Mouse (Mus musculus) heart, embryonic 15.5 days (tissue): ENCODE results near the gene Arhgef2. TPM values are rescaled to one million over a fixed set of nuclear protein-coding genes. Genes with fewer than 3 reads are reported as not detected.
A peak's percentile ranks its signal among the peaks of the same experiment; 100 is the strongest.

ENCODE experiments used
- ATAC-seq: fragments of 200-750 bp; cut with Nextera tagmentation; replicated peaks from 2 replicates; pipeline ENCODE4 v1.8.0; 2017; ENCODE audit warnings: low read depth, moderate TSS enrichment; ENCODE audit not compliant: insufficient number of reproducible peaks, insufficient read depth, low FRiP score
- H3K27ac ChIP-seq: fragments of 300-500 bp; sonication (generic); 2 replicates; pipeline ENCODE4 v1.5.1; 2015; ENCODE audit warnings: mild to moderate bottlenecking, inconsistent platforms
- H3K27me3 ChIP-seq: fragments of 300-500 bp; sonication (generic); 2 replicates; pipeline ENCODE4 v1.6.1; 2015; ENCODE audit warnings: inconsistent platforms
- H3K36me3 ChIP-seq: fragments of 300-500 bp; sonication (generic); 2 replicates; pipeline ENCODE4 v1.6.1; 2015; ENCODE audit warnings: mild to moderate bottlenecking, inconsistent platforms
- H3K4me1 ChIP-seq: fragments of 300-500 bp; sonication (generic); replicated peaks from 2 replicates; pipeline ENCODE4 v1.6.1; 2015; ENCODE audit warnings: inconsistent platforms
- H3K4me2 ChIP-seq: fragments of 300-500 bp; sonication (generic); 2 replicates; pipeline ENCODE4 v1.6.1; 2015; ENCODE audit warnings: inconsistent platforms, mild to moderate bottlenecking, moderate library complexity
- H3K4me3 ChIP-seq: fragments of 300-500 bp; sonication (generic); 2 replicates; pipeline ENCODE4 v1.5.1; 2015; ENCODE audit warnings: mild to moderate bottlenecking, inconsistent platforms
- H3K9ac ChIP-seq: fragments of 300-500 bp; sonication (generic); 2 replicates; pipeline ENCODE4 v1.6.1; 2015; ENCODE audit warnings: mild to moderate bottlenecking, inconsistent platforms
- H3K9me3 ChIP-seq: fragments of 300-500 bp; sonication (generic); replicated peaks from 2 replicates; pipeline ENCODE4 v1.6.1; 2016; ENCODE audit warnings: inconsistent platforms
- WGBS: fragments of 180-500 bp; shearing (Covaris S2); methylation state at CpG from one replicate; pipeline ENCODE4 v1.1.7; 2015; ENCODE audit warnings: mixed read lengths; 5-methylcytosine and 5-hydroxymethylcytosine counted together
- polyA plus RNA-seq: library from polyadenylated mRNA; unstranded; fragments of >200 nt; fragmentation: Nextera tagmentation; extraction: Ambion mirVana; gene quantifications from 2 replicates; pipeline ENCODE4 v1.2.1, GENCODE M21; 2015

Gene Arhgef2
- polyA plus RNA-seq, 1 experiment from 2014 or later = 72.8 TPM

DNA sequence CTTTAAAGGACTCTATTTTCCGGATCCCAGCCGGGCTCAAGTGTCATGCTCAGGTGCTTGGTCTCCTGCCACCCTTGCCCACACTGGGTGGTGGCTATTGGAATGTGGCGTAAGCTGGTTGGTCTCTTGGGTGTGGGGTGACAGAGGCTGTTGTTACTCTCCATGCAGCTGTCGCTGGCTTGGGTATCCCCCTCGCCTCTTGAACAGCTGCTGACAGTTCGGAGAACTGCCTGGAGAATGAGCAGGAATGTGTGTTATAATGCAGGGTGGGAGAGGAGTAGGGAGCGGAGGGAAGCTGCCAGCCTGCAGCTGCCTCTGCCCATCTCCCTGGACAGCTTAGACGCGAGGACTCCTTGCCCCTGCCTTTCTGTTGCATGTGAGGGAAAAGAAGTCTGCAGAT, 24.3 kb downstream of the Arhgef2 start:
- no peaks in the 10 kb centered on the region for H3K27me3 ChIP-seq
- peak; percentile 54 for ATAC-seq
- no peak overlapping the region for H3K4me2 ChIP-seq
- H3K9ac ChIP-seq = no peak overlapping the region
- no peaks in the 10 kb centered on the region for H3K9me3 ChIP-seq
- H3K4me1 ChIP-seq = peaks cover 83% of the 10 kb centered on the region
- peaks cover 40% of the 10 kb centered on the region for H3K36me3 ChIP-seq
- H3K27ac ChIP-seq = peak overlapping the region; percentile 68
- 31% methylated on average over 9 of the region's 9 CpGs for WGBS
- H3K4me3 ChIP-seq = no peak overlapping the region

DNA sequence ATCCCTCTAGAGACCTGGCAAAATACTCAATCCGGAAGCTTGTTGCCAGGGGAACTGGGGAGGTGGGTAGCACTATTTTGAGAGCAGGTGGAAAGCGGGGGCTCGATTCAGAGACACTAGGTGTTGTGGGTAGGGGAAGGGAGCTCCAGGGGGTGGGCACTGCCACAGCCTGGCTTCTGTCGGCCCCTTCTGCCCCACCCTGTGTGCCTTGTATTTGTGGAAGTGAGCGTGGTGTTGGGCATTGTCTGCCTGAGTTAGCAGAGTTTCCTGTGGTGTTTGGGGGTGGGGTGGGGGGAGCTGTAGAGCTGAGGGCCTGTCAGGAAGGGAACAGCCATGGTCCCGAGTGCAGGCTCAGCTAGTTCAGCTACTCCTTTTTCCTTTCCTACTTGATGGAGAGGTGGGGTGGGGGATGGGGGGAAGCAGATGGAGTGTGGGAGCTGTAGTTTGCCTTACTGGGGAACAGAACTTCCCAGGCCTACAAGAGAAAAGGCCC, 25.1 kb downstream of the Arhgef2 start:
- peak overlapping the region; percentile 68 for H3K27ac ChIP-seq
- no peaks in the 10 kb centered on the region for H3K27me3 ChIP-seq
- no peak overlapping the region for H3K4me3 ChIP-seq
- WGBS = 38% methylated on average over 6 of the region's 6 CpGs
- H3K4me1 ChIP-seq = peaks cover 82% of the 10 kb centered on the region
- H3K9ac ChIP-seq = no peak overlapping the region
- peak; percentile 29; the same call in 1 of the 2 replicates for ATAC-seq
- peaks cover 48% of the 10 kb centered on the region for H3K36me3 ChIP-seq
- no peaks in the 10 kb centered on the region for H3K9me3 ChIP-seq
- peak overlapping the region; percentile 21 for H3K4me2 ChIP-seq

DNA sequence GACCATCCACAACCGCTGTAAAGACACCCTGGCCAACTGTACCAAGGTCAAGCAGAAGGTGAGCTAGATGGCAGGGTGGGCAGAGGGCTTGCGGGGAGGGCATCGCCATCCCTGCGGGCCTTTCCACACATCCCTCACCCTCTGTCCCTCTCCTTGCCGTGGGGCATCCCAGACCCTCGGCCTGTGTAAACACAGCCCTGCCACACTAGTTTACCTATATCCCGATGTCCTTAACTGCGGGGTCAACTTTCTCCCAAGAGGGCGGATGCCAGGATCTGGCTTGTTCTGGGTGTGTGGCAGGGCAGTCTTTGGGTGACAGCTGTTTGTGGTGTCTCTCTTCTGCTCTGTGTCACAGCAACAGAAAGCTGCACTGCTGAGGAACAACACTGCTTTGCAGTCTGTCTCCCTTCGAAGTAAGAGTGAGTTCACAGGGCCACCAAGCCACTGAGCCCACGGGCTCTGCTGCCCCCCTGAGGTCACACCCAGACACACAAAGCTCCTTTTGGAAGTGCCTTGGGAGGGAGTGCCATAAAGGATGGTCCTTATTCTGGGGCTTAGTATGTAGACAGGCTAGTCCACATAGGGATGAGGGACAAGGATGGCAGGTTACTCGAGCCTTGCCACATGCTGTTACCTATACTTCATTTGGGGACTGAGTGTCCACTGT, 26.3 kb downstream of the Arhgef2 start:
- no peaks in the 10 kb centered on the region for H3K9me3 ChIP-seq
- no peak overlapping the region for H3K9ac ChIP-seq
- 68% methylated on average over 12 of the region's 12 CpGs for WGBS
- no peak overlapping the region for H3K4me3 ChIP-seq
- no peak overlapping the region for H3K4me2 ChIP-seq
- ATAC-seq = no peak
- peaks cover 60% of the 10 kb centered on the region for H3K36me3 ChIP-seq
- H3K27me3 ChIP-seq = no peaks in the 10 kb centered on the region
- H3K27ac ChIP-seq = 0 out of 2 replicates have a peak overlapping the region, but pooled peaks have one; percentile 1
- H3K4me1 ChIP-seq = peaks cover 82% of the 10 kb centered on the region

DNA sequence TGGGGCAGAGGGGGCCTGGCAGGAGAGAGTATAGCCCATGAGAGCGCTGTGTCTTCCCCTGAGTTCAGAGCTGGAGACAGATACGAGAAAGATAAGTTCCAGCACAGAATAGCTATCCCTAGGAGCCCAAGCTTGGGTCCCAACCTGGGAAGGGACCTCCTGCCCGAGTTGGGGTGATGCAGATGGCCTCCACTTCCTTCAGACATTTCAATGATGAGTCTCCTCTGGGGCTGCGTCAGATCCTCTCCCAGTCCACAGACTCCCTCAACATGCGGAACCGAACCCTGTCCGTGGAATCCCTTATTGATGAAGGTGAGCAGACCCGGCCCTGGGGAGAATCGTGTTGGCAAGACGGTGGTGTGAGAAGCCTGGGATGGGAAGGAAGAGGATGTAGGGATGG, 27.3 kb downstream of the Arhgef2 start:
- Histone ChIP-seq H3K4me1 (peaks cover 74% of the 10 kb centered on the region), H3K27ac (no peak overlapping the region), H3K9me3 (no peaks in the 10 kb centered on the region), H3K27me3 (no peaks in the 10 kb centered on the region), H3K4me2 (no peak overlapping the region), H3K4me3 (no peak overlapping the region), H3K9ac (no peak overlapping the region), H3K36me3 (peaks cover 67% of the 10 kb centered on the region)
- WGBS = 88% methylated on average over 10 of the region's 10 CpGs
- ATAC-seq = no peak

DNA sequence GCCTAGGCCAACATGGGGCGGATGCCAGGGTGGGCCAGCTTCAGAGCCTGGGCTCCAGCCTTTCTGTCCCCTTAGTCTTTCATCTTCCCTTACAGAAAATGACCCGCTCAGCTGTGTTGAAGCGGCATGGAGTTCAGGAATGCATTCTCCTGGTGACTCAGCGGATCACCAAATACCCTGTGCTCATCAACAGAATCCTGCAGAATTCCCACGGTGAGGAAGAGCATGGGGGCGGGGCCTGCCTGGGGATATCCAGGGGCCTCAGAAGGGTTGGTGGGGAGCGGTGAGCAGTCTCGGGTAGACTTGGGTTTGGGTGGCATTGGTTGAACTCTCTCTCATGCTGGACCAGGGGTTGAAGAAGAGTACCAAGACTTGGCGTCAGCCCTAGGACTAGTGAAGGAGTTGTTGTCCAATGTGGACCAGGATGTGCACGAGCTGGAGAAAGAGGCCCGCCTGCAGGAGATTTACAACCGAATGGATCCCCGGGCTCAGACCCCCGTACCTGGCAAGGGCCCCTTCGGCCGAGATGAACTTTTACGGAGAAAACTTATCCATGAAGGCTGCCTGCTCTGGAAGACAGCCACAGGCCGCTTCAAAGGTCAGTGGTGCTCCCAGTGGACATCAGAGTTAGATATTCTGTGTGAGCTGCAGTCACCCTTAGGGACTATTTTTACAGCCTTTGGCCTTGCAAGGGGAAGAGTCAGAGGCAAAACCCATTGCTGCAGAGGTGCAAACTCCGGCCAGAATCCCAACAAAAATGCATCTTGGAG, 29.9 kb downstream of the Arhgef2 start:
- WGBS = 85% methylated on average over 19 of the region's 19 CpGs
- Histone ChIP-seq H3K4me2 (0 out of 2 replicates have a peak overlapping the region, but pooled peaks have one; percentile 15), H3K4me1 (peaks cover 47% of the 10 kb centered on the region), H3K9ac (no peak overlapping the region), H3K4me3 (no peak overlapping the region), H3K36me3 (peaks cover 83% of the 10 kb centered on the region), H3K9me3 (no peaks in the 10 kb centered on the region), H3K27ac (peak overlapping the region; percentile 85), H3K27me3 (no peaks in the 10 kb centered on the region)
- no peak for ATAC-seq

GRCm38 (mm10) chr3:88636555-88636986, 30.8 kb downstream of the Arhgef2 start:
- H3K27me3 ChIP-seq = no peaks in the 10 kb centered on the region
- no peak overlapping the region for H3K4me3 ChIP-seq
- peaks cover 38% of the 10 kb centered on the region for H3K4me1 ChIP-seq
- H3K9me3 ChIP-seq = no peaks in the 10 kb centered on the region
- H3K4me2 ChIP-seq = peak overlapping the region; percentile 15; the same call in 1 of the 2 replicates
- WGBS = 48% methylated on average over 8 of the region's 8 CpGs
- peak; percentile 37 for ATAC-seq
- no peak overlapping the region for H3K9ac ChIP-seq
- H3K27ac ChIP-seq = peak overlapping the region; percentile 85
- H3K36me3 ChIP-seq = peaks cover 87% of the 10 kb centered on the region

- Histone ChIP-seq H3K4me3 (no peak overlapping the region), H3K9ac (no peak overlapping the region), H3K9me3 (no peaks in the 10 kb centered on the region), H3K36me3 (peaks cover 89% of the 10 kb centered on the region), H3K27ac (peak overlapping the region; percentile 85), H3K27me3 (no peaks in the 10 kb centered on the region), H3K4me2 (no peak overlapping the region), H3K4me1 (peaks cover 33% of the 10 kb centered on the region)
- no peak for ATAC-seq
- WGBS = 91% methylated on average over 5 of the region's 5 CpGs
Observed at GRCm38 (mm10) chr3:88637134-88637533, 31.4 kb downstream of the Arhgef2 start.

DNA sequence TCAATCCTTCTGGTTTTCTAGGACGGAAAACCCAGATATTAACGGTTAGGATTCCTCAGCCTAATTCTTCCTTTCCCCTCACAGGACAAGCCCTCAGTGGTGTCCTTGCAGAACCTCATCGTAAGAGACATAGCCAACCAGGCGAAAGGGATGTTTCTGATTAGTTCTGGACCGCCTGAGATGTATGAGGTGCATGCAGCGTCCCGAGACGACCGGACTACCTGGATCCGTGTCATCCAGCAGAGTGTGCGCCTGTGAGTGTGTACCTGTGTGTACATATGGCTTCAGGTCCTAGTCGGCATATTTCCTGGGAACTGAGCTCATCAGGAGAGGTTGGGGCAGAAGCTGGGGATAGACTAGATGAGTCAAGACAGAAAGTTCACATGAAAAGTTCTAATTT, 33.5 kb downstream of the Arhgef2 start:
- Histone ChIP-seq H3K9ac (no peak overlapping the region), H3K4me1 (peaks cover 22% of the 10 kb centered on the region), H3K4me2 (no peak overlapping the region), H3K9me3 (no peaks in the 10 kb centered on the region), H3K27ac (no peak overlapping the region), H3K27me3 (no peaks in the 10 kb centered on the region), H3K36me3 (peaks cover 89% of the 10 kb centered on the region), H3K4me3 (no peak overlapping the region)
- ATAC-seq = no peak
- WGBS = 94% methylated on average over 12 of the region's 12 CpGs

- Histone ChIP-seq H3K4me1 (peaks cover 14% of the 10 kb centered on the region), H3K36me3 (peaks cover 88% of the 10 kb centered on the region), H3K27me3 (no peaks in the 10 kb centered on the region), H3K9me3 (no peaks in the 10 kb centered on the region), H3K4me2 (no peak overlapping the region), H3K4me3 (no peak overlapping the region), H3K27ac (no peak overlapping the region), H3K9ac (no peak overlapping the region)
- 70% methylated on average over 1 of the region's 1 CpGs for WGBS
- no peak for ATAC-seq
Observed at GRCm38 (mm10) chr3:88640676-88641075, 34.9 kb downstream of the Arhgef2 start.

DNA sequence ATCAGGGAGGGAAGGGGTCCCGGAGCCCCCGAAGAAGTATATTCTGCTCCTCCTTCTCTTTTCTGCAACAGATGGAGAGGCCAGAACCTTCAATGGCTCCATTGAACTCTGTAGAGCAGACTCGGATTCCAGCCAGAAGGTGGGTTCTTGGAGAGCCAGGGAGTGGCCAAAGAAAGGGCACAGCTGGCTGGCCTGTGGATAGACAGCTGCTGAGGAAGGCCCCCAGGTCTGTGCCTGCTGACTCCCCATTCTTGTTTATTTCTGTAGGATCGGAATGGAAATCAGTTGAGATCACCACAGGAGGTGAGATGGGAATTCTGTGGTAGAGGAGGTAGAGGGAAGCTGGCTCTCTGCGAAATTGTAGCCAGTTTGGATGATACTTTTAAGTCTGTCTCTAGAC, 37.3 kb downstream of the Arhgef2 start:
- no peak overlapping the region for H3K9ac ChIP-seq
- no peaks in the 10 kb centered on the region for H3K27me3 ChIP-seq
- peaks cover 91% of the 10 kb centered on the region for H3K36me3 ChIP-seq
- no peak overlapping the region for H3K27ac ChIP-seq
- ATAC-seq = no peak
- no peaks in the 10 kb centered on the region for H3K4me1 ChIP-seq
- no peaks in the 10 kb centered on the region for H3K9me3 ChIP-seq
- no peak overlapping the region for H3K4me3 ChIP-seq
- 90% methylated on average over 5 of the region's 5 CpGs for WGBS
- no peak overlapping the region for H3K4me2 ChIP-seq

GRCm38 (mm10) chr3:88645937-88646336, 40.2 kb downstream of the Arhgef2 start:
- WGBS = 90% methylated on average over 12 of the region's 12 CpGs
- no peak overlapping the region for H3K9ac ChIP-seq
- no peak overlapping the region for H3K27ac ChIP-seq

More at GRCm38 (mm10) chr3:88645937-88646336, 40.2 kb downstream of the Arhgef2 start:
- peaks cover 70% of the 10 kb centered on the region for H3K36me3 ChIP-seq
- no peak overlapping the region for H3K4me3 ChIP-seq
- H3K4me1 ChIP-seq = 0 out of 2 replicates have a peak, but pooled peaks cover under 1% of the 10 kb centered on the region
- ATAC-seq = no peak
- H3K4me2 ChIP-seq = no peak overlapping the region
- no peaks in the 10 kb centered on the region for H3K27me3 ChIP-seq
- no peaks in the 10 kb centered on the region for H3K9me3 ChIP-seq
